Mouse (Mus musculus) layer of hippocampus, postnatal 25 days (tissue): Measurements from ENCODE around the gene St3gal4. TPM values are rescaled to one million over a fixed set of nuclear protein-coding genes. Genes with fewer than 3 reads are reported as not detected.

Experiments used
- DNase-seq, 2 experiments: peaks; one replicate each; pipeline ENCODE4 v3.0.0; 2022; ENCODE audit warnings: mixed read lengths in 2 of 2, low spot score in 1 of 2; ENCODE audit errors: extremely low spot score in 1 of 2
- total RNA-seq, 2 experiments: library from RNA; stranded (reverse); gene quantifications; 2 replicates each; pipeline ENCODE4 v1.2.3; 2021

Gene St3gal4
- total RNA-seq, 2 experiments from 2014 or later: 23.9 to 24.5 TPM

DNA sequence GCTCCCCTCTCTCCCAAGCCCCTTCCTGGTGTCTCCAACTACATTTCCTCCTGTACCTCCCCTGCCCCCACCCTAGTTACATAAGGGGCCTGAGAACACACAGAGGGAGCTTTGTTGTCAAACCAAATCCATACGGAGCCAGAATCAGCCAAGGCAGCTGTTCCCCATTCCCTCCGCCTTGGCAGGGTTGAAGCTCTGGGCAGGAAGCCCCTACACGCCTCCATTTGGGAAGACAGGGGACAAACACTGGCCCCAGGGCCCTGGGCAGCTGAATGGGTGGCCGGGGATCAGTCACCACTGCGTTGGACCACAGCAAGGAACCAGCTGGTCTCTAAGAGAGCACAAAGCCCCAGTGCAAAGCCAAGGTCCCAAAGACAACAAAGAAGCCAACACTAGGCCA is 10.2 kb downstream of the St3gal4 start:
- DNase-seq: peak; percentile 51 to 59

DNA sequence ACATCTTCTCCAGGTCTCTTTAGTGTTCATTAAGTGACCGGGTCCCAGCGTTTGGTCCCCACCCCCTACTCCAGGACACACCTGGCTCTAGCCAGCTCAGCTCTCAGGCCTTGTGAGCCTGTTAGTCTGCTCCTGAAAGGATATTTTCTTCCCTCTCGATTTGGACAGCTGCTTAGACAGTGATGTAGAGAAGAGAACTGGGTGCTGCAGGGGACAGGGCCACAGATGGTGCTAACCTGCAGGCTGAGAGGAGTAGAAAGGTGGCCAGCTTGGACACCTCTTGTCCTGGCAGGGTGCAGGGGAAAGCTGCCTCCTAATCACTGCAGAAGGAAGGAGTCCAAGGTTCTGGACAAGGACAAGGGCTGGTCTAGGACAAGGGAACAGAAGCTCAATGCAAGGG is 11.0 kb downstream of the St3gal4 start:
- DNase-seq: no peak

DNA sequence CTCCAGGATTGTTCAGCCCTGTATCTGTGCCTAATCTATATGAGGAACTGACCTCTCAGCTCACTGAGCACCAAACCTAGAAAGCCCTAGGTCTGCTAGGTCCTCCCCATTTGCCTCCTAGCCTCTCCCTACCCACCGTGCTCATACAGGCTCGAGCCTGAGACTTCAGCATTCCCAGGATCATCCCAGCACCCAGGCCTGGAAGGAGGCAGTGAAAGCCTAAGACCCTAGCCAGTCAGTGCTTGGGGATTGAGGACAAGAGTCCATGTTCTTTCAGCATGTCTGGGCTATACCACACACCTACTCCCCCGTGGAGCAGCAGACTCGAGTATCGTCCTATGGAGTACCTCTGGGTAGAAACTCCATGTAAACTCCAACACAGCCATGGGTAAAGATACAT is 11.7 kb downstream of the St3gal4 start:
- no peak for DNase-seq

DNA sequence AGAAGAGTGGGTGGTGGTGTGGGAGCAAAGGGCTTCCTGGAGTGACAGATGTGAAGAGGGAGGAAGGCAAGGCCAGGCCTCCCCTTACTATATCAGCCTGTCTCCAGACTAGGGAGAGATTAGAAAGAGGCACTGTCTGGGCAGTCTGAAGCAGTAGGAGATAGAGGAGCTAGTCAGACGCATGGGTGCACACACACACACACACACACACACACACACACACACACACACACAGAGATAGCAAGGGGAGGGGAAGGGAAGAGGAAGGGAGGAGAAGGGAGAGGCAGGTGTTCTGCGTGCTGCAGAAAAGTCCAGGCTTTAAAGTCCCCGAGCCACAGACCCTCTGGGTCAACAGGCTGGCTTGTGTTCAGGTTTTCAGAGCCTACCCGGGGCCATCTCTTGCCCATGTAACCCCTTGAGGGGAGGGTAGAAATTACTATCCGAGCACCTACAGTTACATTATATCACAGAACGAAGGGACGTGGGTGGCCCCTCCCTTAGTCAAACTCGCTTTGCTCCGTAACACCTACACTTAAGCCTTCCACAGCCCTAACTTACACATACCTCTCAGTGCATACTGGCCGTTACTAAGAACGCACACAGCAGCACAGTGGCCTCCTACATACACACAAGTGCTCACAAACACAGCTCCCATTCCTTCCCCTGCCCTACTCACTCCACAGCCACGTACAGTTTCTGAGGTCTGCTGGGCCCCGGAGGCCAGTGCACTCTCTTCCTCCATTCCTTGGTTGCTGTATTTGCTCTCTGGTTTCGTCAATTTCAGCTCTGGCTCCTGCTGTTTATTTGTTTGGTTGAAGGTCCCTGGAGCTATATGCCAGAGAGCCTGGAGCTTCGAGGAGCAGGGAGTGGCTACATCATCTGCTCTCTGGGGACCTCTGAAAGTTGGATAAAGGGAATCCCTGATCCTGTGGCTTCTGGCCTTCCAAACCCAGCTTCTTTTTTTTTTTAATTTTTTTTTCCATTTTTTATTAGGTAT is 12.9 kb downstream of the St3gal4 start:
- peak in 1 of 2 experiments; percentile 4 for DNase-seq

DNA sequence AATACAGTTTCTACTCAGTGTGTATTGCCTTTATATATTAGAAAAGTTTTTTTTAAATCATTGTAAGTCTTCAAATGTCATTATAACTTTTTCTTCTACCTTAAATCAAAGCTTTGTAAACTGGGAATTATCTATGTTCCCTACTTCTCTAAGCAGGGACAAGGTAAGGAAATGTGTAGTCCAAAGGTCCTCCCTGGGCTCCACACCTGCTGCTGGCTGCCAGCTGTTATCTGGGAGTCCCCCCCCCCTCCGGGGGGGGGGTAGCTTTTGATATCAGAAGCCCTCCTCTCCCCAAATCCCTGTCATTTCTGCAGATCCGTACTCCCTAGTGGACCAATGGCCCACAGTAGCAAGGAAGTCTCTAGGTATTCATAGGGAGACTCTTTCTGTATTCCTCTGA is 13.6 kb downstream of the St3gal4 start:
- DNase-seq: no peak

DNA sequence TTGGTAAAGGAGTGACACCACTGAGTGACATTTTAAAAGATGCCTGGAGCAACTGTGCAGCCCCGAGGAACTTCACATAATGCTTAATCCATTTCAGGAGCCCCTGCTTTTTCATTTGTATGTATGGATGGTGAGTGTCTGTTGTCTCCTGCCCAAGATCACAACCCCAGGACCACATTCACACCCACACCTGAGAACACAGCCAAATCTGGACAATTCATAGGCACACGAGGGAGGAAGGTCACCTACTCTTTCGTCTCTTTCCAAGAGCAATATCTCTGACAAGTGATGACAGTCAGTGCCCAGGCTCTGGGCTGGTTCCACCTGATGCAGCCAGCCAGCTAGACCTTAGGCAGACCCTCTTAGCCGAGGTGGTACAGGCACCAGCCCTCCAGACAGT is 14.4 kb downstream of the St3gal4 start:
- peak in 1 of 2 experiments; percentile 3 for DNase-seq

DNA sequence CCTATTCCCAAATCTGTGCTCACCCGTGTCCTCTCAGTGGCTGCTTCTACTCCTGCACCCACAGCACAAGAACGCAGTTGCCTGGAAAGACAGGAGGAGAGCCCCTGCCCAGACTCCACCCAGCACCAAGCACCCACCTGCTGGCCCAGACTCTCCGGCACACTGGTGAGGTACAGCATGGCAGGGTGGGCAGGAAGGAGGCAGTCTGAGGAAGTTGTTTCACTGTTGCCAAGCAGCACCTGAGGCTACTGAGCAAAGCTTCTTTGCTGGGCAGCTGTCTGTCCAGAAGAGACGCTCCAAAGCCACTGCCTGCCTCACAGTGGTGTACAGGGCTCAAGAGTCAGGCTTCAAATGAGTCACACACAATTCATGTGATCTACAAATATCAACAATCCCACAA is 20.3 kb downstream of the St3gal4 start:
- no peak for DNase-seq

DNA sequence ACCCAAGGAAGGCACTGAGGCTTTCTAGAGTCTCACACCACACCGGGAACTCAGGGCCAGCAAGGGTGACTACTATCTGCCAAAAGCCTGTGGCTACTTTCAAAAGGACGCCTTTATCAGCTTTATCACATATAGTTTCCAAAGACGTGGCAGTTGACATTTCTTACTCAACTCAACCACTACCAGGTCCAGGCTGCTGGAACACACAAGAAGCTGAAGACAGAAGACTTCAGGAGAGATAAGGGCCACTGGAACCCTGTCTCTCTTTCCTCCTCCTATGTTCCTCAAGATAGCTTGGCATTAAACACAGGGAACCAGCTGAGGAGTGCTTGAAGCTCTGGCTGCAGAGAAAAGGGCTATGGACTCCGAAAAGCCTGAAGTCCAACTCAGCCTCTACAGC is 21.2 kb downstream of the St3gal4 start:
- no peak for DNase-seq

DNA sequence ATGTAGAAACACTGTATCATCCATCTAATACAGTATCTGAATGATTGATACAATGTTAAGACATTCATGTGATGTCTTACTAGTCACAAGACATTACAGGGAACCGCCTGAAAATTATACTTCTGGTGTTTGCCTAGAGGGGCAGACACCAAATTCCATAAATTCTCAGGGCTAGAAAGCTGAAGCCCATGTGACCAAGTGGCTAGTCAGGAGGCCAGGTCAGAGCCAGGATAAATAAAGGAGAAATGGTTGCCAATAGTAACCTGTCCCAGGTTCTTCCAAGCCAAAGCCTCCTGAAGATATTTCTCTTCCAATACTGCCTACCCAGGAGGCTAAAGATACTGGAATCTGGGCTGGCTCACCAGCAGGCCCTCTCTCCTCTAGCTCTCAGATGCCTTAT is 23.3 kb downstream of the St3gal4 start:
- no peak for DNase-seq

DNA sequence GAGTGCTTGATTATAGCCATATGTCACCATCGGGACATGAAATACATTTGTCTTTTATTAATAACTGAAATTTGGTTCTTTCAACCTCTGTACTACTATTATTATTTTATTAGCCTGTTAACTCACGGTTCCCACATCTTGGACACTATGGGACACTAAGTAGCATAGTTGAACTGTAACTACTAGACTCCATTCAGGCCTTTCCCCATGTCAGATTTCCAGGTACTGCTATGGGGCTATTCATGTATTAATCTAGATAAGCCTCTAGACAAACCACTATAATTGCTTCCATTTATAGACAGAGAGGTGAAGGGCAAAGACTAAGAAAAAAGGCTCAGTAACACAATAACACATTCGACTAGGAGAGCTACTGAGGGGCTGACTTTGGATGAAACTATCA is 25.7 kb downstream of the St3gal4 start:
- no peak for DNase-seq

DNA sequence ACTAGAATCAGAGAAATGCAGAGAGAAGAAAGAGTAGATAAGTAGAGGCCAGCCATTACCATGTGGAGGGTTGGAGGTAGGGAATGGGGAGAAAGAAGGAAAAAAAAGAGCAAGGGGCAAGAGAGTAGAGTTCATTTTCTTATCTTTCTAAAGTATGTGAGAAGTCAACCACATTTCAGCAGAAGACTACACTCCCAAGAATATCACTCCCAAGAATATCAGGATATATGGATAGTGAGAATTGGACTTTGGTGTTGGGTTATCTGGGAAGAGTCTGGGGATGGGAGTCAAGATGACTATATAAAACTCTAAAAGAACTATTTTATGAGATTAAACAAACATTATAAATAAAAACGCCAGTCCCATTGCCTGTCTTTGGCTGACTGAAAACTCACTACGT is 26.2 kb downstream of the St3gal4 start:
- DNase-seq: no peak

DNA sequence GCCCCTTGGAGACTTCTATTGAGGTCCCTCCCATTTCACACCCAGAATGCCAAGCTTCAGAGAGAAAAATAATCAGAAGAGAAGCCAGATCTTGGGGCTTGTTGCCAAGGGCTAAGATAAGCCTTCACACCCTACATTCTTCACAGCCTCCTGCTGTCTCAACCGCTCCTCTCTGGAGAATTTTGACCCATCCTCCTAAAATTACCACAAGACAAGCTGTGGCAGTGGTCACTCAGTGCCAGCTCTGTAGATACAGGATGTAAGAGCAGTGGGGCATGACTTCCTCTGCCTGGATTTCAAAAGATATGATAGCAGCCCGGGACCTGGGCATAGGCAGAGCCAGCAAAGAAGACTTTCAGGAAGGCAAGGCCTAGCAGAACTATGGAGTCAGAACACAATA is 57.6 kb downstream of the St3gal4 start:
- DNase-seq: no peak

DNA sequence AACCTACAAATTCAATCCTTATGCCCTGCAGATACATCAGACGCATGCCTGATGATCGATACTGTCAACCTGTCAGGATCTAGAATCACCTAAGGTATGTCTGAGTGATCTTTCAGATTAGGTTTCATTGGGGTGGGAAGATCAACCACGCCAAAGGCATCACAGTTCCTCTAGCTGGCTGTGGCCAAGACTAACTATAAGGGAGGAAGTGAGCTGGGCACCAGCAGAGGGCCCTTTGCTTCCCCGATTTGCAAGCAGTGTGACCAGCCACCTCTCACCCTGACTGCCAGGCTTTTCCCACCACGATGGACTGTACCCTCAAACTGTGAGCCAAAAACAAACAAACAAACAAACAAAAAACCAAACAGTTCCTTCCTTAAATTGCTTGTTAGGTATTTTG is 59.2 kb downstream of the St3gal4 start:
- no peak for DNase-seq

DNA sequence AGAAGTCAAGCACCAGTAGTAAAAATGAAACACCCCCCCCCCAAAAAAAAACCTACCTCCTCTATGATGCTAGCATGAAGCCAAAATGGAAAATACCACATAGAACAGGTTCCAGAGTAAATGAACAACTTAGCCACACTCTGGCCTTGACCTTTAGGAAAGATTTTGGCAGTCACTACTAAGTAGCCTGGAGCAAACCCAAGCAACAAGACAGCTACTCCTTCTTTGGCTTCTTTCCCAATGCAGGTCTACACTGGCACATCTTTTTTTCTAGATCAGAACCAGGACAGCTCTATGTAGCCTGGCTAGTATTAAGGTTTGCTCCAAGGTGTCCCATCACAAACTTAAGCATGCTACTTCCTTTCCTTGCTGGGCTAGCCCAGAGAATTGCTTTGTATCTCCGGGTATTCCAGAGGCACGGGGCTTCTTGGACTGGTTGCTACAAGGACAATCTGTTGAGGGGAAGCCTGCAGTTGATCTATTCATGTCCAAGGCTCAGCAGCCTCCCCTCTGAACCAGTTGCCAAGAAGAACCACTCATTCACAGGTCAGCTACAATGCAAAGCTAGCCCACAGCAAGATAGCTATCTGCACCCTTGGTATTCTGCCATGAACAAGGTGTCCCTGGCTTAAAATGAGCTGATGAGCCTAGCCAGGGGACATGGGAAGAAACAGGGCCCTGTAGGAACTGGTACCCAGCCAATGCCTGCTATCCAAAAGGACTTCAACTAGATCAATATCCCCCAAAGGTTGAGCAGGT is 60.3 kb downstream of the St3gal4 start:
- DNase-seq: no peak

DNA sequence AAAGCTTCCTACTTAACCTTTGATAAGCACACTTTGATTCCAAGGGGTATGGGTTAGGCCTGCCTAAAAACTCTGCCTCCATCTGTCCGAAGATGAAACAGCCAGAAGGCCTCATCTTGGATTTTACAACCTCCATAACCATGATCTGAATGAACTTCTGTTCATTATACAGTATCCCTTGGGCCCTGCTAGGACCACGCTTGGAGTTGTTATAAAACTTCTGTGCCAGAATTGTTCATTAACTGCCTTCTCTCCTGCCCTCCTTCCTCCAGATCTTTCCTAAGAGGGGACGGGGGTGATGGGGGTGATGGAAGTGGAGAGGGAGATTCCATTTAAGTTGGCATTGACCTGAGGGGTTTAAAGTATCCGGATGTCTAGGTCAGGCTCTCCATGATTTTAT is 60.9 kb downstream of the St3gal4 start:
- no peak for DNase-seq

DNA sequence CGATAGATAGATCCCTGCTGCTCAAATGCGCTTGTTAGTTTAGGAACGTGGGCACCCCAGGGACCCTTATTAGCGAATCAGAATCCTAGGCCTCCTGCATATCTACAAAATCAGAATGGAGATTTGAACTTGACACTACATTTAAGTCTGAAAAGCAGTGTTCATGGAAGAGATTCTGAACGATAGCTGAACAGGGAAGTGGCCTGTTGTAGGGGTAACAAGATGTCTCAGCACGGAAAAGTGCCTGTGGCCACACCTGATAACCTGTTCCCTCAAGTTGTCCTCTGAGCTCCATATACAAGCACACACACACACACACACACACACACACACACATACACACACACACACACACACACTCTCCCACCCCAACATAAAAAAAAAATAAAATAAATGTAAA is 61.4 kb downstream of the St3gal4 start:
- no peak for DNase-seq

DNA sequence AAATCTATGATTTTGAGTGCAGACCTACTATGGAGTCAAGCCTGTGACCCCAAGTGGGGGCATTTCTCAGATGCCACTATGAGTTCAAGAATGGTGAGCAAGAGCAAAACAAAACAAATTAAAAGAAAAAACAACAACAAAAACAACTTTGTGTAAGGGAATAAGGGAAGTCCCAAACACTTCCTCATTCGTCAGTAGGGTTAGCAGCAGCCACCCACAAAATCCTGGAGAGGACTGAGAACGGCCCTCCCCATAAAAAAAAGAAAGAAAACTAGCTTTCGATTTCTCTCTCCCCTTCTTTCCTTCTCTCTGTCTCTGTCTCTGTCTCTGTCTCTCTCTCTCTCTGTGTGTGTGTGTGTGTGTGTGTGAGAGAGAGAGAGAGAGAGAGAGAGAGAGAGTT is 62.5 kb downstream of the St3gal4 start:
- no peak for DNase-seq

DNA sequence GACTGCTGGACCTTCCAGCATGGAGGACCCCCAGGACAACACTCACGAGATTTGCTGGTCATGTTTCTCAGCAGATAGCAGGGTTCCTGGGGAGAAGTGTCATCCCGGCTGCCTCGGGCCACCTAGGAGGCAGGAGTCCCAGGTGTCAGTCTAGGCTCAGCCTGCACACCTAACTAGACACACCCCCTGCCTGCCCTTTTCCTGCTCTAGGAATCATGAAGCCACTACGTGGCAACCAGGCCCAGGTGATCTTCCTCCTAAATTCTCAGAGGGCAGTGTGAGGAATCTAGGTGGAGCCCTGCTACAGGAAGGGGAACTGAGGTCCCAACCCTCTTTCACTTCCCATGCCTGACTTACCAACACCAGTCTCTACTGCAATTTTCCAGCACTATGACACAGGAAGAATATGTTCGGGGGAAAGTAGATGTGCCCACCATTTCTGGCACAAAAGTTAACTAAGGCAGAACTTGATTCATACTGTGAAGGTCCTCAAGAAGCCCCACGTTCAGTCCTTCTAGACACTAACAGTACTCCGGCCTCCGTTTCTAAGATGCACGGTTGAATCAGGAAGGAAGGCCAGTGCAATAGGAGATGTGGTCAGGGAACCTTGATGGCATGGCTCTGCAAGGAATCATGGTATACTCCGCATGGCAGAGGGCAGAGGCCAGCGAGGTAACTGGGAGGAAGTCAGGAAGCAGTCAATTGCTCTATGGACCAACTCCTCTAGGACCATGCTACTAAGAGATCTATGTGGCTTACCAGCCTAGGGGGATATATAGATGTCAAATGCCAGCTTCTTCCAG is 63.3 kb downstream of the St3gal4 start:
- DNase-seq: no peak

DNA sequence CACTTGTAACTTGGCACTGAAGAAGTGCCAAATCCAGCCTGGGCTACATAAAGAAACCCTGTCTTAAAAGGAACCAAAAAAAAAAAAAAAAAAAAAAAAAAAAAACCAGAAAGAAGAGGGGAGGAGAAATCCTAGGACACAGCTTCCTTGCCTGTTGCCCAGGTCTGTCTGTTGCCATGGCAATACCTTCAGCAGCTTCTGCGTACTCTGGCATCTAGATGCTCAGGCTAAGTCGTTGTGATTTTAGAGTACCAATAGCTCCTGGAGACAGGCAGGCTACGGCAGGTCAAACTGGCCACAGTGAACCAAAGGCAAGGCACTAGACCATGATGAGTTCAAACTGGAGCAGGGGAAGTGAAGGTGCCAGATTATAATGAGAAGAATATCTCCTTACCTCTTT is 65.4 kb downstream of the St3gal4 start:
- no peak for DNase-seq

DNA sequence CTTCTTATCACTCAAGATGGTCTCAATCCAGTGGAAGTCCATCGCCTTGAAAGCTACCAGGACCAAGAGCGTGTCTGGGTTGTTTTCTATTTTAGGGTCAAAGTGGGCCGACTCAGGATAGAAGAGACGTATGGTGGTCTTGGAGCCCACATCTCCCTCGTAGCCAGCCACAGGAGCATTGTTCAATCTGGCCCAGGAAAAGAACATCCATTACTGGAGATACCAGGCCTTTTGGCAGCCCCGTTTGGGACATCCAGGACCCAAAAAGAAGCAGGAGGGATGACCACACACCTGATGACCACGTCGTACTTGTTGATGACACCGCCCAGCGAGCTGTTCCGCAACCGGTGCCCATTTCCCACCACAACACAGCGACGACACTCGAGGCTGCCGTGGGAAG is 66.0 kb downstream of the St3gal4 start:
- no peak for DNase-seq

DNA sequence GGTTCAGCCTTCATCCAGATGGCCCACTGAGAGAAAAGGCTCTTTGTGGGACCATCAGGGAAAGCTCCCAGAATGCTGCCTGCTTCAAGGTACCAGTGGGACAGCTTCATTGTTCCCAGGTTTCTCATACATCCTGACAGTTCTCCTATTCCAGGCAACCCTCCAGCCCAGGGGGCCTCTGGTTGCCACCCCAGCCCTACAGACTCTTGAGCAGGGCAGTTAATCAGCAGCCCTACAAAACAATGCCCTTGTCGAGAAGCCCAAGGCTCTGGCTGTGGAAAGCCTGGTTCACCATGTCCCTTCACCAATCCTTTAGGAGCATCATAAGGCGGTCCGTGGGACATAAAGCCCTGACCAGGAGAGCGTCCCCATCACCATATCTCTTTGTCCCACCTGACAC is 66.4 kb downstream of the St3gal4 start:
- DNase-seq: no peak
